Mouse (Mus musculus): Measurements from ENCODE around the gene Nono. TPM values are rescaled to one million over a fixed set of nuclear protein-coding genes. Genes with fewer than 3 reads are reported as not detected.
A peak's percentile ranks its signal among the peaks of the same experiment; 100 is the strongest.

The Nono gene
- 101 and 103 TPM in 2 replicates for polyA plus RNA-seq (2015; fragmentation: Nextera tagmentation; extraction: Ambion mirVana)

- ATAC-seq: peak; percentile 92
These were observed at the start of gene Nono for GRCm38 (mm10) chrX:101429142-101429949. Gene Nono (plus strand): TSS chrX:101429318.

GRCm38 (mm10) chrX:101379744-101380143, 49.4 kb upstream of the Nono start:
- Histone ChIP-seq H3K4me3 (ENCODE audit: low read depth, low read length) (no peak overlapping the region), H3K9me3 (ENCODE audit: control insufficient read depth) (no peaks in the 10 kb centered on the region), H3K4me2 (replicated peaks; ENCODE audit: low read depth) (no peak overlapping the region), H3K9ac (ENCODE audit: low read depth, low read length) (no peak overlapping the region), H3K27me3 (replicated peaks; ENCODE audit: control insufficient read depth, insufficient read depth, low read length) (0 out of 2 replicates have a peak, but pooled peaks cover 3% of the 10 kb centered on the region), H3K27ac (ENCODE audit: low read depth, low read length) (no peak overlapping the region), H3K4me1 (replicated peaks; ENCODE audit: control insufficient read depth, insufficient read depth, low read length) (no peaks in the 10 kb centered on the region), H3K36me3 (ENCODE audit: control insufficient read depth, insufficient read depth) (no peaks in the 10 kb centered on the region)
- ATAC-seq: peak; percentile 19; the same call in 1 of the 2 replicates
- WGBS: 53% methylated on average over 1 of the region's 1 CpGs
- no peak for TF ChIP-seq CTCF (IDR thresholded peaks at IDR 0.05; ENCODE audit: low read depth)

More at GRCm38 (mm10) chrX:101429142-101429949, at the start of gene Nono:
- Histone ChIP-seq H3K27me3 (replicated peaks; ENCODE audit: control insufficient read depth, insufficient read depth, low read length) (no peaks in the 10 kb centered on the region), H3K4me3 (ENCODE audit: low read depth, low read length) (peak within 1 kb of the TSS; percentile 65), H3K27ac (ENCODE audit: low read depth, low read length) (peak within 1 kb of the TSS; percentile 90), H3K9ac (ENCODE audit: low read depth, low read length) (peak within 1 kb of the TSS; percentile 74), H3K9me3 (ENCODE audit: control insufficient read depth) (no peaks in the 10 kb centered on the region), H3K36me3 (ENCODE audit: control insufficient read depth, insufficient read depth) (peaks cover 3% of the 10 kb centered on the region; the same call in 1 of the 2 replicates), H3K4me2 (replicated peaks; ENCODE audit: low read depth) (peak within 1 kb of the TSS; percentile 58), H3K4me1 (replicated peaks; ENCODE audit: control insufficient read depth, insufficient read depth, low read length) (no peaks in the 10 kb centered on the region)
- WGBS: 19% methylated on average over 51 of the region's 51 CpGs
- TF ChIP-seq CTCF (IDR thresholded peaks at IDR 0.05; ENCODE audit: low read depth): peak; percentile 52

GRCm38 (mm10) chrX:101383455-101383854, 45.7 kb upstream of the Nono start:
- H3K36me3 ChIP-seq (ENCODE audit: control insufficient read depth, insufficient read depth): no peaks in the 10 kb centered on the region
- no peak overlapping the region for H3K9ac ChIP-seq (ENCODE audit: low read depth, low read length)
- H3K27me3 ChIP-seq (replicated peaks; ENCODE audit: control insufficient read depth, insufficient read depth, low read length): 0 out of 2 replicates have a peak, but pooled peaks cover 3% of the 10 kb centered on the region
- H3K4me3 ChIP-seq (ENCODE audit: low read depth, low read length): no peak overlapping the region
- no peak overlapping the region for H3K4me2 ChIP-seq (replicated peaks; ENCODE audit: low read depth)
- TF ChIP-seq CTCF (IDR thresholded peaks at IDR 0.05; ENCODE audit: low read depth): no peak
- H3K9me3 ChIP-seq (ENCODE audit: control insufficient read depth): no peaks in the 10 kb centered on the region
- no peak overlapping the region for H3K27ac ChIP-seq (ENCODE audit: low read depth, low read length)
- 39% methylated on average over 18 of the region's 18 CpGs for WGBS
- H3K4me1 ChIP-seq (replicated peaks; ENCODE audit: control insufficient read depth, insufficient read depth, low read length): no peaks in the 10 kb centered on the region
- ATAC-seq: no peak

GRCm38 (mm10) chrX:101384439-101385137, 44.5 kb upstream of the Nono start:
- Histone ChIP-seq H3K9ac (ENCODE audit: low read depth, low read length) (no peak overlapping the region), H3K9me3 (ENCODE audit: control insufficient read depth) (no peaks in the 10 kb centered on the region), H3K4me1 (replicated peaks; ENCODE audit: control insufficient read depth, insufficient read depth, low read length) (no peaks in the 10 kb centered on the region), H3K27me3 (replicated peaks; ENCODE audit: control insufficient read depth, insufficient read depth, low read length) (0 out of 2 replicates have a peak, but pooled peaks cover 3% of the 10 kb centered on the region), H3K4me3 (ENCODE audit: low read depth, low read length) (no peak overlapping the region), H3K4me2 (replicated peaks; ENCODE audit: low read depth) (no peak overlapping the region), H3K36me3 (ENCODE audit: control insufficient read depth, insufficient read depth) (no peaks in the 10 kb centered on the region), H3K27ac (ENCODE audit: low read depth, low read length) (no peak overlapping the region)
- no peak for ATAC-seq
- no peak for TF ChIP-seq CTCF (IDR thresholded peaks at IDR 0.05; ENCODE audit: low read depth)
- 47% methylated on average over 32 of the region's 32 CpGs for WGBS

- Histone ChIP-seq H3K36me3 (ENCODE audit: control insufficient read depth, insufficient read depth) (no peaks in the 10 kb centered on the region), H3K9ac (ENCODE audit: low read depth, low read length) (no peak overlapping the region), H3K4me1 (replicated peaks; ENCODE audit: control insufficient read depth, insufficient read depth, low read length) (no peaks in the 10 kb centered on the region), H3K4me3 (ENCODE audit: low read depth, low read length) (no peak overlapping the region), H3K4me2 (replicated peaks; ENCODE audit: low read depth) (no peak overlapping the region), H3K27ac (ENCODE audit: low read depth, low read length) (no peak overlapping the region), H3K9me3 (ENCODE audit: control insufficient read depth) (no peaks in the 10 kb centered on the region), H3K27me3 (replicated peaks; ENCODE audit: control insufficient read depth, insufficient read depth, low read length) (0 out of 2 replicates have a peak, but pooled peaks cover 3% of the 10 kb centered on the region)
- ATAC-seq: no peak
- TF ChIP-seq CTCF (IDR thresholded peaks at IDR 0.05; ENCODE audit: low read depth): no peak
- WGBS: 53% methylated on average over 4 of the region's 4 CpGs
These were observed 42.9 kb upstream of the Nono start for GRCm38 (mm10) chrX:101386222-101386621.

GRCm38 (mm10) chrX:101388866-101389537, 40.1 kb upstream of the Nono start:
- TF ChIP-seq CTCF (IDR thresholded peaks at IDR 0.05; ENCODE audit: low read depth): no peak
- ATAC-seq: no peak
- Histone ChIP-seq H3K27ac (ENCODE audit: low read depth, low read length) (no peak overlapping the region), H3K27me3 (replicated peaks; ENCODE audit: control insufficient read depth, insufficient read depth, low read length) (0 out of 2 replicates have a peak, but pooled peaks cover 1% of the 10 kb centered on the region), H3K36me3 (ENCODE audit: control insufficient read depth, insufficient read depth) (no peaks in the 10 kb centered on the region), H3K4me2 (replicated peaks; ENCODE audit: low read depth) (no peak overlapping the region), H3K9me3 (ENCODE audit: control insufficient read depth) (no peaks in the 10 kb centered on the region), H3K4me3 (ENCODE audit: low read depth, low read length) (no peak overlapping the region), H3K9ac (ENCODE audit: low read depth, low read length) (no peak overlapping the region), H3K4me1 (replicated peaks; ENCODE audit: control insufficient read depth, insufficient read depth, low read length) (no peaks in the 10 kb centered on the region)
- WGBS: 72% methylated on average over 5 of the region's 5 CpGs

Measured in intestine, postnatal 0 days (tissue).